Mouse (Mus musculus) Muller cell, postnatal 12 days (primary cell): ENCODE measurements around the gene Cxcl10.

Experiments used
- DNase-seq: peaks from one replicate; pipeline ENCODE4 v3.0.0-alpha.2; 2015; ENCODE audit errors: inconsistent ontology term

Gene Cxcl10

GRCm38 (mm10) chr5:92369151-92369994 lies 20.7 kb upstream of the Cxcl10 start:
- peak; percentile 86 for DNase-seq

- DNase-seq: peak; percentile 76
These were observed 19.7 kb upstream of the Cxcl10 start for GRCm38 (mm10) chr5:92368392-92368791.

- no peak for DNase-seq
These were observed 17.9 kb upstream of the Cxcl10 start for GRCm38 (mm10) chr5:92366565-92366964.

GRCm38 (mm10) chr5:92365146-92365705 lies 16.5 kb upstream of the Cxcl10 start:
- no peak for DNase-seq

- DNase-seq: no peak
These were observed 15.3 kb upstream of the Cxcl10 start for GRCm38 (mm10) chr5:92364011-92364410.

GRCm38 (mm10) chr5:92363179-92363578 lies 14.5 kb upstream of the Cxcl10 start:
- no peak for DNase-seq

- no peak for DNase-seq
These were observed 10.2 kb upstream of the Cxcl10 start for GRCm38 (mm10) chr5:92358767-92359455.

- DNase-seq: peak; percentile 71
These were observed 9.3 kb upstream of the Cxcl10 start for GRCm38 (mm10) chr5:92358033-92358432.

GRCm38 (mm10) chr5:92353517-92353916 lies 4.8 kb upstream of the Cxcl10 start:
- peak; percentile 72 for DNase-seq

- peak; percentile 20 for DNase-seq
These were observed 4.0 kb upstream of the Cxcl10 start for GRCm38 (mm10) chr5:92352716-92353115.

GRCm38 (mm10) chr5:92349731-92350130 lies 1.0 kb upstream of the Cxcl10 start:
- DNase-seq: no peak

GRCm38 (mm10) chr5:92345006-92345405 lies 3.7 kb downstream of the Cxcl10 start:
- no peak for DNase-seq

- no peak for DNase-seq
These were observed 8.1 kb downstream of the Cxcl10 start for GRCm38 (mm10) chr5:92340606-92341005.

- no peak for DNase-seq
These were observed 11.9 kb downstream of the Cxcl10 start for GRCm38 (mm10) chr5:92336743-92337142.

GRCm38 (mm10) chr5:92332359-92332840 lies 16.3 kb downstream of the Cxcl10 start:
- DNase-seq: peak; percentile 16

- DNase-seq: no peak
These were observed 16.9 kb downstream of the Cxcl10 start, which contains the start of gene Art3 for GRCm38 (mm10) chr5:92331635-92332338. Art3 (plus strand) TSS chr5:92331827.

GRCm38 (mm10) chr5:92331122-92331521 lies 17.6 kb downstream of the Cxcl10 start:
- DNase-seq: no peak

GRCm38 (mm10) chr5:92327929-92328328 lies 20.8 kb downstream of the Cxcl10 start, which contains the start of gene Cxcl9:
Cxcl9 (minus strand) TSS chr5:92328079.
- DNase-seq: no peak

GRCm38 (mm10) chr5:92327367-92327766 lies 21.3 kb downstream of the Cxcl10 start:
- DNase-seq: no peak

- DNase-seq: peak; percentile 13
These were observed 25.4 kb downstream of the Cxcl10 start for GRCm38 (mm10) chr5:92323264-92323663.

GRCm38 (mm10) chr5:92322612-92323011 lies 26.1 kb downstream of the Cxcl10 start:
- no peak for DNase-seq
